Mouse (Mus musculus) cerebellum, adult (tissue): ENCODE measurements at regions not wholly inside any gene's neighbourhood (a gene's known extent, or its start where the extent isn't known, plus 50 kb on each side); places are given as distances from the start of the nearest gene placed in this dataset.

Experiments
- ATAC-seq: cut with Nextera tagmentation; 2 replicates; pipeline ENCODE4 v1.9.2; 2017; ENCODE audit warnings: mild to moderate bottlenecking, moderate library complexity, mixed read lengths; ENCODE audit not compliant: insufficient number of reproducible peaks, low FRiP score, low TSS enrichment

DNA sequence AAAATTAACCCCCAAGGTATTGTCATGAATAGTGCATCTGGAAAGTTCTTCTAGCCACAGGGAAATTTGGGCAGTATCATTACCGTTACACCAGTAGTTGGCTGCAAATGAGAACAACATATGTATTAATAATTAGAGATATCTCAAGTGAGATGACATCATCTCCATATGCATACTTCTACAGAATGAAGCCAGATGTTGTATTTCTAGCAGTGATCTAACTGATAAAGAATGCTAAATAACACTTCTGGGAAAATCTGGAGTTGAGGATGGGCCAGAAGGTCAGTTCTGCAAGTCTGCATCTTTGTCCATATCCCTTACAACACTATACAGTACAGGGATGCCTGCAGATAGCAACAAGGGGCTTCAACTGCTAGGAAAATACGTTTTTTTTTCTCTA lies 702.7 kb downstream of the Epm2a start:
- ATAC-seq = no peak

DNA sequence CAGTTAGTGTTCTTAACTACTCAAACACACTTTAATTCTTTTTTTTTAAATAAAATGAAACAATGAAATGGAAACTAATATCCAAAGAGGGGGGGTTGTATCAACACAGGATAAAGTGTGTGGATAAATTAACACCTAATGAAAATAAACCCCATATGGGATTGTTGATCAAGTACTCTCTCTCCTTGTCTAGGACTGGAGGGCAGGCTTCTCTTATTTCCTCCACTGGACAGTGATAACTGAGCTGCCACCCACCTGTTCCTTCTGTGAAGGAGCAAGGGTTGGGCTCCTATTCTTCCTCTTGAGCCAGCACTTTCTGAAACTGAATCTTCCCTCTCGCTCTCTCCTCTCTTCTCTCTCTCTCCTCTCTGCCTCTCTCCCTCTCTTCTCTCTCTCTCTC lies 716.5 kb downstream of the Epm2a start:
- no peak for ATAC-seq

DNA sequence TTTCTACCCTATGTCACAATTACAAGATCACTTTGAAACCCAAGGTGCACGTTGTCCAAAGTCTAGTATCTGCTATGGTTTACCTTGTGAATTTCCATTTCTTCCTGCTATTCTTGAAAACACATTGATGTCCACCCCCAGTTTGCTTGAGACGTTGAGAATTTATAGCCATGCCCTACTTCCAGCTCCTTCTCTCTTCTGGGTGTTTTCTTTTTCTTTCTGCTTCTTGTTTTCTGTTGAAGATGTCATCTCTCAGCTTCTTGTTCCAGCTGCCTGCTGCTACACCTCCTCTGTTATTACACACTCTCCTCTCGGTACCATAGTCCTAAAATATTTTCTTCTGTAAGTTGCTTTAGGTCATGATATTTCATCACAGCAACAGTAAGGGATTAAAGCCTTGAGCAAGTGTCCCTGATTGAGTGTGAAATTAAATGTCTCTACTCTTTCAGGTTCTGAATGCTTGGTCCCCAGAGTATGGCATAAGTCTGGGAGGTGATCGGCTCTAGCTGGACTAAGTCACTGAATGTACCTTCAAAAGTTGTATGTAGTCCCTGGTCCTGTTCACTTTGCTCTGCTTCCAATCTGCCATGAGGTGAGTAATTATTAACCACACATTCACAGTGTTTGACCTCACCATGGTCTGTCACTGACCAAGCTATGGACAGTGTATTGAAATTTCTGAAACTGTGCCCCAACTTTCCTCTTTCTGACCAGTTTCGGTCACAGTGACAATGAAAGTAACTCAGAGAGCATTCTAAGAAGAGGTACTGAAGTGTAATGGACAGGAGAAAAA lies 718.1 kb downstream of the Epm2a start:
- no peak for ATAC-seq

DNA sequence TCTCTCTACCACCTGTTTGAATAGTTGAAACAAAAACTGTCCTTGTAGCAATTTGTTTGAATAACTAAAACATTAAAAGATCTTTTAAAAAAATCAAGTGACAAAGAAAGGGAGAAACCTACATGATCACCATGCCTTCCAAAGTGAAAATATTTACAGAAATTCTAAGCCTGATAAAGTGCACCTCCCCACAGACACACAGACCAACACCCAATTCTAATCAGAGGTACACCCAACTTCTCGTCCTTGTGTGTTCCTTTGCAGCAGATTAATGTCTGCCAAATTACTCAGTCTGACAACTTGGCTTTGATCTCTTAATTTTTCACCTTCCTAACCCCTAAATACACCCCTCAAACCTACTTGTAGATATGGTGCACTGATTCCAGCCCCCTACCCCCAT lies 719.1 kb downstream of the Epm2a start:
- ATAC-seq = no peak

DNA sequence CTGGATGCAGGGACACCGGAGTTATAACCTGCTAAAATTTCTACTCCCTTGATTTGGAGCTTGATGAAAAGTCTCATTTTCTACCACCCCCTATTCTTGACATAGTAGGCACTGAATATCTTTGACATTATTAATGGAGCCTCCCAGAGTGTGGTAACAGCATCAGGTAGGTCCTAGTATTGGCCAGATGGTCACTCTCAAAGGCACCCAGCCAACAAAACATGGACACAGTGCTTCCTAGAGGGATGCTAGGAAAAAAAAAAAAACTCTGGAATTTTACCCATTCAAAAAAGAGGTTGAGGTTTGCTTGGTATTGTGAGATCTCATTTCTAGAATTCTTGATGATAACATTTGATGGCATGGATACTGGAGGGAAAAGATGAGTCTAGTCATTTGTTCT lies 740.8 kb downstream of the Epm2a start:
- no peak for ATAC-seq

DNA sequence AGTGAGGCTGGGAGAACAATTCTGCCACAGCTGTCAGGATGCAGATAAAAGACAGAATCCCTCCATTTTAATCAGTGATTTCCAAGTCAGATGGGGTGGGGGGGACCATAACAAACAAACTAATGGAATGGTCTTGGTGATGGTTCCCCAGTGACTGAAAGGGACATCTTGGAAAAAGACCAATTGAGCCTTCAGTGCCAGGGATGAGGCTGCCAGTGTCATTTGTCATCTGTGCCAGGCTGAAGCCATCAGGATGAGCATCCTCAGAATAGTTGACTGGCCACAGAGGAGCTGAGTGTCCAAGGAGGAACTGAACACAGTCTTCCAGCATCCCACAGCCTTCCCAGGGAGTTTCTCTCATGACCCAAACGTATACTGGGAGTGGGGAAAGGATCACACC lies 749.3 kb downstream of the Epm2a start:
- no peak for ATAC-seq

DNA sequence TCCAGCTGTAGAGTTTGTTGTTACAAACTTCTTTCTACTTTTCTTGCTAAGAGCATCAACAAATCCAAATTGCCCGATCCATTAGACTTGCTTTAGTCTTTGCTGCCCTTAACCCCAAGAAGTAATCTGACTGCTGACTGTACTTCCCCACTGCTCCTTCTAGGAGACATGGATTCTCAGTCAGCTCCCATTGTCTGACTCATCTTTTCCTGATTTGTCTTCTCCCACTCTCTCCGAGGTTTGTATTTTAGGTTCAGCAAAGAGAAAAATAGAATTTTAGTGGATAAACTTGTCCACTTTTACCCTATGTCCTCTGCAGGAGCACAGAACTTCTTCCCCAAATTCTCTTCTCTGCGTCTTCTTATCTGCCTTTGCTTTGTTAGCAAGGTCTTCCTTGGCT lies 753.5 kb downstream of the Epm2a start:
- no peak for ATAC-seq

DNA sequence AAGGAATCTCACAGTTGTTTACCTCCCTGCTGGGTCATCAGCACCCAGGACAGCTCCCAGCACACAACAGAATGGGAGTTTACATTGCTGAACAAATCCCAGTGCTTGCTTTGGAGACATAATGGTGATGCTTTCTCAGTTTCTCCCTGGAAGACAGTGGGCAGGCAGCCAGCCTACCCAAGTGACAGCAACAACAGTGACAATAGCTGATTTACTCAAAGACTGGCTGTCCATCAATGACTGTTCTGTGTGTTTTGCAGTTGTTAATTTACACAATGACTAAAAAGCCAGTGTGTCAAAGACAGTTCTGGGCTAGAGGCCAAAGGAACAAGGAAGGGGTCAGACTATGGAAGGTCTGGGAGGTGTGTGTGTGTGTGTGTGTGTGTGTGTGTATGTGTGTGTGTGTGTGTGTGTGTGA lies 762.2 kb downstream of the Utrn start:
- no peak for ATAC-seq

DNA sequence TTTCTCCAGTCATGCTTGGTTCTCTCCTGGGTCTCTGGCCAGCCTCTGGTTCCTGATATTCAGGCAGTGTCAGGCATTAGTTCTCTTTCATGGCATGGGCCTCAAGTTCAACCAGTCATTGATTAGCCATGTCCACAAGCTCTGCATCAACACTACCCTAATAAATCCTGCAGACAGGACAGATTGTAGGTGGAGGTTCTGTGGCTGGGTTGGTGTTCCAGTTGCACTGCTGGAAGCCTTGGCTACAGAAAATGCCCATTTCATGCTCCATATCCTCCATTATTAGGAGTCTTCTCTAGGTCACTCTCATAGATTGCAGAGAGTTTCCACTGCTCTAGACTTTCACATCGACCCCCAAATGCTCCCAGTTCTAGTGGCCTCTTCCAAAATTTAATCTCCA lies 757.4 kb downstream of the Utrn start:
- ATAC-seq = peak; percentile 60; the same call in 1 of the 2 replicates

DNA sequence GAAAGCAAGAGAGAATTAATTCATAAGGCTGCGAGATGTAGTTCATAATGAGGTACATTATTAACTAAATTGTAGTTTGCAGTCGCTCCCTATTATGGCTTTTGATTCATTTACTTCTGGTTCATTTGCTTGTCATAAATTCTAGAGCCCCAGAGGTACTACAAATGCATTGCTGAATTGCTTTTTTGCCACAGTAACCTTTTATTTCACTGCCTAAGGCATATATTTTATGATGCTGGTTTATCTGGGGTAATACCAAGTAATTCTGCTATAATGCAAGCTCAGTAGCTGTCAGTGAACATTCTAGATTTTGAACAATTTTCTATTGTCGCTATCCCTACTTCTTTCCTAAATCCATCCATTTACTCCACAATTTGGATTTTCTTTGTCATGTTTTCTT lies 753.4 kb downstream of the Utrn start:
- no peak for ATAC-seq

DNA sequence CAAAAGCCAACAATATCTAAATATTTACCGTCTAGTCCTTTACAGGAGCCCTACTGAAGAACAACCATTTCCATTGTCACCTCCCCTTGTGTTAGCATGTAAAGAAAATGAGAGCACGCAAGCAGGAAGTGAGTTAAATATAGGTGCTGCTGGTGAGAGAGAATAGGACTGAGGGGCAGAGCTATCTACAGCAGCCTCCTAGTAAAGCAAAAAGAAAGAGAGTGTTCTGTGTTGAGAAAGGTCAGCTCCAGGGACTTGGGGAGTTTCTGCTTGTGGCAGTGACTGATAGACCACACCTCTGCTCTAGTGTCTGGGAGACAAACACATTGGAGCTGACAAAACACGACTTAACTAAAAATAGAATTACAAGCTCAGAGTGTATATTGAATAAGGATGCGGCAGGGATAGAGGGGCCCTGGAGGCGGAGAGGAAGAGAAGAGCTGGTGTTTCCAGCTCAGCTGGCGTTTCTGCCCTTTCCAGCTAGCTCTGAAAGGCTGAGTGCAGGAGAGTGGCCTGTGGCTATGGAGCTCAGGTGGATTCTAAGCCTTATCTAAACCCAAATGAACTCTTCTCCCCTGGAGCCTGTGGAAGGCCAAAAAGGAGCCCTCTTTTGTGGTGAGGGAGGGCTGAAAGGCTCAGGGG lies 752.4 kb downstream of the Utrn start:
- no peak for ATAC-seq

DNA sequence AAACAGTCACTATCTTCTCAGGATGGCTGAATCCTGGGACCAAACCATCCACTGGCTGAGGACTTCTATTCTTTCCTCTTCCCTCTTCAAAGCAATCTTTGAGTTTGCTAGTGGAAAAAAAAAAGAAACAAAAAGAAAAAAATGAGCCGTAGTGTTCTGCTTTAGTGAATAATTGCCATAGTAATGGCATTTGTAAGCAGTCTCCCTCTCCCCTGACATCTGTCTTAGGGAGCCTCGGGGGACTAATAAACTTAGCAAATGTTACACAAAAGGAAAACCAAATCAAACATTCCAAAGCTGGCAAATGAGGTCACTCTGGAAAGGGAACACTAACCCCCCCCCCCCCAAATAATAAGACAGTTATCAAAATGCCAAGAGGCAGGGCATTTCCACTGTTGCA lies 744.9 kb downstream of the Utrn start:
- no peak for ATAC-seq

DNA sequence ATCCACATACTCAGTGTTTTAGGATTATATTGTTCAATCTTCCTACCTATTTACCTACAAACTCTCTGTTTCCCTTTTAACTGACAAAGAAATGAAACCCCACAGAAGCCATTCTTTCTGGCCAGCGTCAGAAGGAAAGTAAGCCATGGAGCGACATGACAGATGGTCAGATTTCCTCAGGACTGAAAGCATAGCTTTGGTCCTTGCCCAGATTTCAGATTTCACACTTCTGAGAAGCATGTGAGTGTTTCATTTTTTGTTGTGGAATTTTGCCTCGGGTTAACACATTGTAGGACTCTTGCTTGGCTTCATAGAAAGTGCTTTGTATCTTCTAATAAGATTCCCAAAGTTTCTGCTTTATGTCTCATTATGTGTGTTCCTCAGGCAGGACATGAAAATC lies 739.7 kb downstream of the Utrn start:
- peak; percentile 68; the same call in 1 of the 2 replicates for ATAC-seq

DNA sequence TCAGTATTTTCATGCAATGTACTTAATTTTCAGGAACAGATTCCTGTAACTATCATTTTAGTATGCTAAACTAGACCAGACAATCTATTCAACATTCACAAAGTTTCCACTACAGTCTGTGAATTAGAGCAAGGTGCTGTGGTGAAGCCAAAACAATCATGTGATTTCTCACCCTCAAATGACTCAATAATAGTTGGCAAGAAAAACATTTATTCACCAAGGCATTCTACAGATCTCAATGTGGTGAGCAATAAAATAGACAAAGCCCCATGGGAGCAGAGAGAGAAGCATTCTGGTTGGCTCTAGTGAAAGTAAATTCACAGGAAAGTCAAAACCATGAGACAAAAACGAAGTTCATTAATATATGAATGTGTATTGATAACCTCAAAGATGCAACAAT lies 724.5 kb downstream of the Utrn start:
- no peak for ATAC-seq

DNA sequence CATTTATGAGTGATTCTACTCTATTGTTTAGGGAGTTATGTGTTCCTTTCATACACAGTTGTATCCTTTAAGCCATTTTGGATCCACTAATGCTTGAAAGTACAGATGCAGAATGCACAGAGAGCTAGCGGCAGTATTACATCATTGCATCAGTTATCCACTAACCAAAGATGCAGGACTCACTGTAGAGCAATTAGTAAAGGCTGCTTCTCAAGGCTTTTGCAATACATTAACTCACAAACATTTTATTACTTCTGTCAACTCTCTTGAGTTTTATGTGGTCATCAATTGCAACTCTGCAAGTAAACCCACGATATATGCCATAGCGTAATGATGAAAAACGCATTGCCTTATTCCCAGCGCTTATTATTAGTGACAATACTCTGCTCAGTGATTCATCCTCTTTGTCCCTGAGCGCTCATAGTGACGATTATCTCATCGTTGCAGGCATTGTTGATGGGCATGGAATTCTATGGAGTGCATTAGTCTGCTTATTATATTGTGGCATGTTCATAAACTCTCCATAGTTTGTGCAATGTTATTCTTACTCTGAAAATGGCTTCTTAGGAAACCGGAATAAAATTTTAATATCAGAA lies 722.1 kb downstream of the Utrn start:
- no peak for ATAC-seq

DNA sequence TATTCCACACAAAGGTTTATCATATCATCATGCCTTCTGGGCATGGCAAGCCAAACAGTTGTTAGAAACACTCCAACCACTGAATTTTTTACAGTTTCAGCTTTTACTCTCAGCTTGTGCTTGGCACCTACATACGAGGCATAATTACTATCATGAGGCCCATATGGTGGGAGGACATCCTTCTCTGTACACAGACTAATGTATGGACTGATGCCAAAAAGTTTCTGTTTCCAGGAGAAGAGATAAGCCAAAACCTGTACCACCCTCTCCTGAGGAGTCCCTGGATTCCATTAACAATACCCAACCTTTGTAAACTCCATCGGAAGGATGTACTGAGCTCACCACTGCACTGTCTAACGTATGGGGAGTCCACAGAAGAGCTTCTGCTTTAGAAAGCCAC lies 698.9 kb downstream of the Utrn start:
- ATAC-seq = no peak

DNA sequence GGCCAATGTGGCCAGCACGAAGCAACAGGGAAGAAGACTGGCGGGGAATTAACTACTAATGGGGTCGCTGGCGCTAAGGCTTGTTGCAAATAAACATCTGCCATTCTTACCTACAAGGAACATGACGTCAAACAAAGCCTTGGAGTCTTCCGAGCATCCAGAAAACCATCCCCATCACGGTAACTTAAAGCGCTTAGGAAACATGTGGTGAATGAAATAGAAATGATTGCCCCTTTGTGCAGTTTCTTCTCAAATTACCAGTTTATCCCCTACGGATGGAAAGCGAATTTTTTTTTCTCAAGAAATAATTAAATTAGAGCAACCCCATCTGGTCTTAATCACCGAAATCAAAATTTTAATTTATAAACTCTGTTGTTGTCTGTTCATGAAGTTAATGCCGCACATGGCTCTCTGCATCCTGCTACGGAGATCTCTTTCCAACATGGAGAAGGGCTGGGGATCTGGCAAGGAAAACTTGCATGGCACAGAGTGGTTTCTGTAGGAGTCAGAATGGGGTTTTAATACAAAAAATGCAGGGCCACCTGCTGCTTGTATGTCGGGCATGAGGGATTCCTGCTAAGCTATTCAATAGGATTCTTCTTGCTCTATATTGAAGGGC lies 694.9 kb downstream of the Utrn start:
- ATAC-seq = no peak

DNA sequence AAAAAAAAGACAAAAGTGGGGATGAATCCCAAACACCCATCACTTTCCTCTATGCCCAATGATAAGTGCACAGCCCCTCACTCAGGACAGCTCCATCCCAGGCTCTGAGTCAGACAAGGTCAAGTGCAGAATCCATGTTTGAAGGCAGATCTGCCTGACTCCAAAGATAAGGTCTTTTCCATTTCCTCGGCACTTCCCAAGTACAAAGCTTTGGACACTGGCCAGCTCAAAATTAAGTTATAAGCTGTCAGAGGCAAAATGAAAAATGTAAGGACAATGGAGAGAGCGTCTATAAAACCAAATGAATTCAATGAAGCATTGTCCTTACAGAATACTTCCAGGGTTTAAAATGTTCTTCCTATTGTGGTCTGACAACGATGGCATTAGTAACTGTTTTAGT lies 694.0 kb downstream of the Utrn start:
- ATAC-seq = no peak

DNA sequence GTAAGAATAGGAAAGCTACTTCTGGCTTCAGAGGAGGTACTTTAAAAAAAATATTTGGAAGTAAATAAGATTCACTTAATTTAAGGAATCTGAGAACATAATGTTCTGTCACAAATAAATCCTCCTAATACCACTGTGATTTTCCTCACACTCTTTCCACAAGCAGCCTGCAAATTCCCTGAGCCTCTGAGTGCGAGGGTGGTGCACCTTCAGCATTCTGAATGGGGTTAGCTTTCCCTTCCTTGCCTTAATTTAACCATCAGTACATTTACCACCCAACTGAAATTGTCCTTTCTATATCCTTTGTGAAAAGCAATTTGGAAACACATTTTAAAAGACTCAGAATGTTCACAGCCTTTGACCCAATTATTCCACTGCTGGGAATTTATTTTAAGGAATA lies 691.7 kb downstream of the Utrn start:
- no peak for ATAC-seq

DNA sequence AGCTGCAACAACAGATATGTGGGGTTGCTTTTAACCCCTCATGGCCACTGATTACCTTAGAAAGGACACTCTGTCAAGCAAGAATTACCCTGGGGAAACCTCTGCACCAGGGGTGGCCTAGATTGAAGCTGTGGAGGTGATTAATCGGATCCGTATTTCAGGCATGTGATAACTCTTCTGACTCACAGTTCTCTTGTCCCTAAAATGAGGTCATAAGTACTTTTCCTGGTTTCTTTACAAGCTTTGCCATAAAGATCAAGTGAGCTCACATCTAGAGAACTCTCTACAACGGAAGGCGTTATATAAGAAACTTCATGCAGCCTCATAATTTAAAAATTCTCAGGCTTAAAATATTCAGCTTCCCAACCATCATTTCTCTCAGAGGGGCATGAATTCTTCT lies 688.2 kb downstream of the Utrn start:
- no peak for ATAC-seq

DNA sequence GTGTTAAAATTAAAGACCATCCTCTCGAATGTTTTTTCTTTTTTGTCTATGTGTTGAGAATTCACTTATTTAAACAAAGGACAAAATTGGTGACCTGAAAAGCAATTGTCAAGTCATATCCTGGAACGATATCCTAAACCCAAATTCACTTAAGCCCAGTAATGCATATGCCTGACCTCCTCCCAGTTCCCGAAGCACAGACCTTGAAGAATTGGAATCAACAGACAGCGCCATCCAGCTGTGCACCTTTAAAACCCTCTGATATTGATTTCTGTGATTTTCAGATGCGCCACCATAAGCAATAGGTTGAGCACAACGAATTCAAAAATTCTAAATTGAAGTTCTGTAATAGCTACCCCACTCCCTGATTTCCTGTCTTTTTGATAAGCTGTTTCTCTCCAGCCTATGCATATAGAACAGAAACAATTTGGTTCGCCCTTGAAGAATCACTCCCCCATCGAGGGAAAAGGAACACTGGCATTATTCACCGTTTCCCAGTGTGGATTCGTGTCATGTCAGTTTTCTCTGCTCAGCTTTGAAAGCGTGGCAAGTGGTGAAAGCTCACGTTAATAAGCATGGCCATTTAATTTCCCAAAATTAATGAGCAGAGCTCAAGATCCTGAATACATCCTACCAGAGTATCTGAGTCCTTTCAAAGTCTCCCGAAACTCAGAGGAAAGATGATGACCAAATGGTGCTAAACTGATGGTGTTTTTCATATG lies 682.1 kb downstream of the Utrn start:
- no peak for ATAC-seq
